Mouse (Mus musculus): ENCODE results near the gene Fthl17e. TPM values are rescaled to one million over a fixed set of nuclear protein-coding genes. Genes with fewer than 3 reads are reported as not detected.
"Not testable (repeated sequence)": the region's sequence is repeated elsewhere in the genome, so short reads cannot be mapped to it uniquely, and the experiment has no call there.

The Fthl17e gene
- polyA plus RNA-seq (2014; fragmentation: Nextera tagmentation; extraction: Ambion mirVana): not detected in 2 replicates

DNA sequence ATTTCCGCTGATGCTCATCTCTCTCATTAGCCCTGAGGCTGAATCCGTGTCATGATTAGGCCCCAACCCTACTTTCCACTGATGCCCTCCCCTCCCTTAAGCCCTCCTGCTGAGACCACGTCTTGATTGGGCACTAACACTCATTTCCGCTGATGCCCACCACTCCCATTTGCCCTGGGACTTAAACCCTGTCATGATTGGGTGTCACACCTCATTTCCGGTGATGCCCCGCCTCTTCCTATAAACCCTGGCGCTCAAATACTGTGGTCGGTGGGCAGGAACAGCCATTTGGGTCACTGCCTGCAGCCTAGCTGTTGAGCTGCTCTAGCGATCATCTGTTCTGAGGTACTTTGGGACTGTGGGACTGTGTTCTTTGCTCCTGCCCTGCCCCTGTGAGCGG, at the start of gene Fthl17e:
Fthl17e (plus strand) TSS at position 301 of the 400 bp plus-strand sequence.
- H3K4me1 ChIP-seq (ENCODE audit: control insufficient read depth in 2 of 2, insufficient read depth in 2 of 2, low read length in 2 of 2); H3K27ac ChIP-seq (replicated peaks in 1 of 2; ENCODE audit: control insufficient read depth in 1 of 2, insufficient read depth in 1 of 2, low read depth in 2 of 2, low read length in 2 of 2); H3K36me3 ChIP-seq (ENCODE audit: control insufficient read depth, insufficient read depth, low read length); H3K4me2 ChIP-seq (ENCODE audit: low read length); H3K4me3 ChIP-seq (ENCODE audit: control insufficient read depth in 1 of 2, insufficient read depth in 1 of 2, low read depth in 1 of 2, low read length in 2 of 2); H3K9me3 ChIP-seq (ENCODE audit: control insufficient read depth, low read length); H3K27me3 ChIP-seq (ENCODE audit: control insufficient read depth, insufficient read depth, low read length); H3K9ac ChIP-seq (ENCODE audit: low read length); ATAC-seq (ENCODE audit: insufficient number of reproducible peaks, insufficient read depth, low FRiP score, low read depth): not testable (repeated sequence)
- 100% methylated on average over 1 of the region's 10 CpGs for WGBS

DNA sequence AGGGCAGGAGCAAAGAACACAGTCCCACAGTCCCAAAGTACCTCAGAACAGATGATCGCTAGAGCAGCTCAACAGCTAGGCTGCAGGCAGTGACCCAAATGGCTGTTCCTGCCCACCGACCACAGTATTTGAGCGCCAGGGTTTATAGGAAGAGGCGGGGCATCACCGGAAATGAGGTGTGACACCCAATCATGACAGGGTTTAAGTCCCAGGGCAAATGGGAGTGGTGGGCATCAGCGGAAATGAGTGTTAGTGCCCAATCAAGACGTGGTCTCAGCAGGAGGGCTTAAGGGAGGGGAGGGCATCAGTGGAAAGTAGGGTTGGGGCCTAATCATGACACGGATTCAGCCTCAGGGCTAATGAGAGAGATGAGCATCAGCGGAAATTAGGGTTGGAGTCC, 46.6 kb upstream of the Fthl17e start, which contains the start of gene Fthl17d:
Fthl17d (minus strand) TSS at position 101 of the 400 bp plus-strand sequence.
- not testable (repeated sequence) for H3K4me3 ChIP-seq (ENCODE audit: control insufficient read depth in 1 of 2, insufficient read depth in 1 of 2, low read depth in 1 of 2, low read length in 2 of 2); H3K9me3 ChIP-seq (ENCODE audit: control insufficient read depth, low read length); H3K27ac ChIP-seq (replicated peaks in 1 of 2; ENCODE audit: control insufficient read depth in 1 of 2, insufficient read depth in 1 of 2, low read depth in 2 of 2, low read length in 2 of 2); H3K4me1 ChIP-seq (ENCODE audit: control insufficient read depth in 2 of 2, insufficient read depth in 2 of 2, low read length in 2 of 2); H3K9ac ChIP-seq (ENCODE audit: low read length); H3K27me3 ChIP-seq (ENCODE audit: control insufficient read depth, insufficient read depth, low read length); ATAC-seq (ENCODE audit: insufficient number of reproducible peaks, insufficient read depth, low FRiP score, low read depth); H3K36me3 ChIP-seq (ENCODE audit: control insufficient read depth, insufficient read depth, low read length); H3K4me2 ChIP-seq (ENCODE audit: low read length)
- no CpG with 5 or more reads among the region's 9 CpGs for WGBS

DNA sequence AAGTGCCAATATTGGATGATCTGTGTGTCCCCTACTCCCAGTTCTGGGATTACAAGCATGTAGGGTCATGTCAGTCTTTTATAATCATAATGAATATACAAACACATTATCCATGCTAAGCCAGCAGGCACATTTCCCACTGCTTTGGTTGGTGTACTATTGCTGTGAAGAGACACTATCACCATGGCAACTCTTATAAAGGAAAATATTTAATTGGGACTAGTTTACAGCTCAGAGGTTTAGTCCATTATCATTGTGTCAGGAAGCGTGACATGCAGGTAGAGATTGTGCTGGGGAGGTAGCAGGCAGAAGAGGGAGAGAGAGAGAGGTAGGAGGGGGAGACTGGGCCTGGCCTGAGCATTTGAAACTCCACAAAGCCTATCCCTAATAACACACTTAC, 17.2 kb upstream of the Fthl17e start:
- ATAC-seq (ENCODE audit: insufficient number of reproducible peaks, insufficient read depth, low FRiP score, low read depth): no peak
- 64% methylated on average over 1 of the region's 1 CpGs for WGBS

DNA sequence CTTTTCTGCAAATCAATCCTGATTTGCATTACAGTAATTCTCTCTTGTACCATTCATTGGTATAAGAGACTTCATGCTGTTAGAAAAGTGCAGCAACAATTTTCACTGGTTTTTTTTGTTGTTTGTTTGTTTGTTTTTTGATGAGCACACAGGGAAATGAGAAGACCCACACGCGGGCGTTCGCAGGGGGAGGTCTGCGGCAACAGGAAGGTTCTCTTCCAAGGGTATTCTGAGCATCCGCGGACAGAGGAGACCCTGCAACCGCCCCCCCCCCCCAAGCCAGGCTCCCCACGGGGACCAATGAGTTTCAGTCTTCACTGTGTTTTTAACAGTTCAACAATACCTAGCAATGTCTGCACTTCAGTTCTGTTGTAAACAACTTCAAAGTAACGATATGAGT, 13.8 kb upstream of the Fthl17e start:
- WGBS: 51% methylated on average over 10 of the region's 10 CpGs
- no peaks in the 10 kb centered on the region for H3K27me3 ChIP-seq (ENCODE audit: control insufficient read depth, insufficient read depth, low read length)

More for the DNA sequence above, 17.2 kb upstream of the Fthl17e start:
- H3K9ac ChIP-seq (ENCODE audit: low read length): no peak overlapping the region
- H3K4me2 ChIP-seq (ENCODE audit: low read length): no peak overlapping the region
- no peak overlapping the region for H3K27ac ChIP-seq (replicated peaks in 1 of 2; ENCODE audit: control insufficient read depth in 1 of 2, insufficient read depth in 1 of 2, low read depth in 2 of 2, low read length in 2 of 2)
- no peaks in the 10 kb centered on the region for H3K36me3 ChIP-seq (ENCODE audit: control insufficient read depth, insufficient read depth, low read length)
- no peaks in the 10 kb centered on the region for H3K4me1 ChIP-seq (ENCODE audit: control insufficient read depth in 2 of 2, insufficient read depth in 2 of 2, low read length in 2 of 2)
- H3K9me3 ChIP-seq (ENCODE audit: control insufficient read depth, low read length): no peaks in the 10 kb centered on the region
- H3K4me3 ChIP-seq (ENCODE audit: control insufficient read depth in 1 of 2, insufficient read depth in 1 of 2, low read depth in 1 of 2, low read length in 2 of 2): no peak overlapping the region
- no peaks in the 10 kb centered on the region for H3K27me3 ChIP-seq (ENCODE audit: control insufficient read depth, insufficient read depth, low read length)

DNA sequence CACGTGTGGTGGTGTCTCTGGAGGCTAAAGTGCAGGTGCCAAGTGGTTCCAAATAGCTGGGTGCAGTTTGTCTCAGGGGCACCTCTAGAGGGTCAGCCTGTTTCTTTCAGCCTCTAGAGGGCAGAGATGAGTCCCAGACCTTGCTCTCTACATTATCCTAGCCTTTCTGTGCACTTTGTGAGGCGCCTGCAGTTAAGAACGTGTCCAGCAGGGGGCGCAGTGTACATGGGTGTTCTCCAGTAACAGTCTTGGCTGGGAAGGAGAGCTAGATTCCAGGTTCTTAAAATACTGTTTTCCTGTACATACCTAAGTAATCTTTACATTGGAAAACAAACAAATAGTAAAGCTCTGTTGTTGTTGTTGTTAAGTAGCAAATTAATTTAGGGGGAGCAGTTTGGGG, 8.3 kb downstream of the Fthl17e start:
- not testable (repeated sequence) for H3K9ac ChIP-seq (ENCODE audit: low read length); H3K4me2 ChIP-seq (ENCODE audit: low read length); H3K36me3 ChIP-seq (ENCODE audit: control insufficient read depth, insufficient read depth, low read length); ATAC-seq (ENCODE audit: insufficient number of reproducible peaks, insufficient read depth, low FRiP score, low read depth); H3K4me3 ChIP-seq (ENCODE audit: control insufficient read depth in 1 of 2, insufficient read depth in 1 of 2, low read depth in 1 of 2, low read length in 2 of 2); H3K27me3 ChIP-seq (ENCODE audit: control insufficient read depth, insufficient read depth, low read length); H3K9me3 ChIP-seq (ENCODE audit: control insufficient read depth, low read length); H3K27ac ChIP-seq (replicated peaks in 1 of 2; ENCODE audit: control insufficient read depth in 1 of 2, insufficient read depth in 1 of 2, low read depth in 2 of 2, low read length in 2 of 2); H3K4me1 ChIP-seq (ENCODE audit: control insufficient read depth in 2 of 2, insufficient read depth in 2 of 2, low read length in 2 of 2)
- WGBS: 22% methylated on average over 3 of the region's 4 CpGs

More for the DNA sequence above, 13.8 kb upstream of the Fthl17e start:
- Histone ChIP-seq H3K4me2 (ENCODE audit: low read length) (no peak overlapping the region), H3K36me3 (ENCODE audit: control insufficient read depth, insufficient read depth, low read length) (no peaks in the 10 kb centered on the region), H3K4me1 (ENCODE audit: control insufficient read depth in 2 of 2, insufficient read depth in 2 of 2, low read length in 2 of 2) (no peaks in the 10 kb centered on the region), H3K4me3 (ENCODE audit: control insufficient read depth in 1 of 2, insufficient read depth in 1 of 2, low read depth in 1 of 2, low read length in 2 of 2) (no peak overlapping the region), H3K9ac (ENCODE audit: low read length) (no peak overlapping the region), H3K9me3 (ENCODE audit: control insufficient read depth, low read length) (no peaks in the 10 kb centered on the region), H3K27ac (replicated peaks in 1 of 2; ENCODE audit: control insufficient read depth in 1 of 2, insufficient read depth in 1 of 2, low read depth in 2 of 2, low read length in 2 of 2) (no peak overlapping the region)
- no peak for ATAC-seq (ENCODE audit: insufficient number of reproducible peaks, insufficient read depth, low FRiP score, low read depth)

DNA sequence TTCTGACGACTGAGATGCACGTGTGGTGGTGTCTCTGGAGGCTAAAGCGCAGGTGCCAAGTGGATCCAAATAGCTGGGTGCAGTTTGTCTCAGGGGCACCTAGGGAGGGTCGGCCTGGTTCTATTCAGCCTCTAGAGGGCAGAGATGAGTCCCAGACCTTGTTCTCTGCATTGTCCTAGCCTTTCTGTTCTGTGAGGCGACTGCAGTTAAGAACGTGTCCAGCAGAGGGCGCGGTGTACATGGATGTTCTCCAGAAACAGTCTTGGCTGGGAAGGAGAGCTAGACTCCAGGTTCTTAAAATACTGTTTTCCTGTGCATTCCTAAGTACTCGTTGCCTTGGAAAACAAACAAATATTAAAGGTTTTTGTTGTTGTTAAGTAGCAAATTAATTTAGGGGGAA, 27.7 kb downstream of the Fthl17e start:
- H3K4me3 ChIP-seq (ENCODE audit: control insufficient read depth in 1 of 2, insufficient read depth in 1 of 2, low read depth in 1 of 2, low read length in 2 of 2); H3K36me3 ChIP-seq (ENCODE audit: control insufficient read depth, insufficient read depth, low read length); H3K4me1 ChIP-seq (ENCODE audit: control insufficient read depth in 2 of 2, insufficient read depth in 2 of 2, low read length in 2 of 2); ATAC-seq (ENCODE audit: insufficient number of reproducible peaks, insufficient read depth, low FRiP score, low read depth); H3K9ac ChIP-seq (ENCODE audit: low read length); H3K9me3 ChIP-seq (ENCODE audit: control insufficient read depth, low read length); H3K27me3 ChIP-seq (ENCODE audit: control insufficient read depth, insufficient read depth, low read length); H3K4me2 ChIP-seq (ENCODE audit: low read length); H3K27ac ChIP-seq (replicated peaks in 1 of 2; ENCODE audit: control insufficient read depth in 1 of 2, insufficient read depth in 1 of 2, low read depth in 2 of 2, low read length in 2 of 2): not testable (repeated sequence)
- 30% methylated on average over 6 of the region's 9 CpGs for WGBS

DNA sequence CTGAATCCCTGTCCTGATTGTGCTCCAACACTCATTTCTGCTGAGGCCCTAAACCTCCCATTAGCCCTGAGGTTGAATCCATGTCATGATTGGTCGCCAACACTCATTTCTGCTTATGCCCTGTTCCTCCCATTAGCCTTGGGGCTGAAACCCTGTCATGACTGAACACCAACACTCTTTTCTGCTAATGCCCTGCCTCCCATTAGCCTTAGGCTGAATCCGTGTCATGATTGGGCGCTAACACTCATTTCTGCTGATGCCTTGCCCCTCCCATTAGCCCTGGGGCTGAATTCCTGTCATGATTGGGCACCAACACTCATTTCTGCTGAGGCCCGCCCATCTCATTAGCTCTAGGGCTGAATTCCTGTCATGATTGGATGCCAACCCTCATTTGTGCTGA, 28.8 kb downstream of the Fthl17e start:
- Histone ChIP-seq H3K9ac (ENCODE audit: low read length) (no peak overlapping the region), H3K27ac (replicated peaks in 1 of 2; ENCODE audit: control insufficient read depth in 1 of 2, insufficient read depth in 1 of 2, low read depth in 2 of 2, low read length in 2 of 2) (no peak overlapping the region), H3K27me3 (ENCODE audit: control insufficient read depth, insufficient read depth, low read length) (no peaks in the 10 kb centered on the region), H3K4me3 (ENCODE audit: control insufficient read depth in 1 of 2, insufficient read depth in 1 of 2, low read depth in 1 of 2, low read length in 2 of 2) (no peak overlapping the region), H3K4me1 (ENCODE audit: control insufficient read depth in 2 of 2, insufficient read depth in 2 of 2, low read length in 2 of 2) (no peaks in the 10 kb centered on the region), H3K9me3 (ENCODE audit: control insufficient read depth, low read length) (no peaks in the 10 kb centered on the region), H3K36me3 (ENCODE audit: control insufficient read depth, insufficient read depth, low read length) (no peaks in the 10 kb centered on the region), H3K4me2 (ENCODE audit: low read length) (no peak overlapping the region)
- WGBS: 85% methylated on average over 4 of the region's 4 CpGs
- no peak for ATAC-seq (ENCODE audit: insufficient number of reproducible peaks, insufficient read depth, low FRiP score, low read depth)

DNA sequence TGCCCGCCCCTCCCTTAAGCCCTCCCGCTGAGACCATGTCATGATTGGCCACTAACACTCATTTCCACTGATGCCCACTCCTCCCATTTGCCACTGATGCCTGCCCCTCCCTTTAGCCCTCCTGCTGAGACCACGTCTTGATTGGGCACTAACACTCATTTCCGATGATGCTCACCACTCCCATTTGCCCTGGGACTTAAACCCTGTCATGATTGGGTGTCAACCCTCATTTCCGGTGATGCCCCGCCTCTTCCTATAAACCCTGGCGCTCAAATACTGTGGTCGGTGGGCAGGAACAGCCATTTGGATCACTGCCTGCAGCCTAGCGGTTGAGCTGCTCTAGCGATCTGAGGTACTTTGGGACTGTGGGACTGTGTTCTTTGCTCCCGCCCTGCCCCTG, 29.4 kb downstream of the Fthl17e start, which contains the start of gene Fthl17f:
Fthl17f (plus strand) TSS at position 301 of the 400 bp plus-strand sequence.
- H3K4me3 ChIP-seq (ENCODE audit: control insufficient read depth in 1 of 2, insufficient read depth in 1 of 2, low read depth in 1 of 2, low read length in 2 of 2); H3K36me3 ChIP-seq (ENCODE audit: control insufficient read depth, insufficient read depth, low read length); H3K27me3 ChIP-seq (ENCODE audit: control insufficient read depth, insufficient read depth, low read length); H3K9me3 ChIP-seq (ENCODE audit: control insufficient read depth, low read length); H3K27ac ChIP-seq (replicated peaks in 1 of 2; ENCODE audit: control insufficient read depth in 1 of 2, insufficient read depth in 1 of 2, low read depth in 2 of 2, low read length in 2 of 2); H3K9ac ChIP-seq (ENCODE audit: low read length); ATAC-seq (ENCODE audit: insufficient number of reproducible peaks, insufficient read depth, low FRiP score, low read depth); H3K4me2 ChIP-seq (ENCODE audit: low read length); H3K4me1 ChIP-seq (ENCODE audit: control insufficient read depth in 2 of 2, insufficient read depth in 2 of 2, low read length in 2 of 2): not testable (repeated sequence)
- 82% methylated on average over 11 of the region's 11 CpGs for WGBS

Measured in heart, embryonic 14.5 days (tissue).